Mouse (Mus musculus): ENCODE data around the gene Cd3d. TPM values are rescaled to one million over a fixed set of nuclear protein-coding genes. Genes with fewer than 3 reads are reported as not detected.

Gene Cd3d
- 0.06 TPM in 1 of 2 replicates, not detected in the other for polyA plus RNA-seq (2021; fragmentation: Nextera tagmentation)
- long read RNA-seq, experiment 1, result 0 reads
- long read RNA-seq, experiment 2, result 0 reads

DNA sequence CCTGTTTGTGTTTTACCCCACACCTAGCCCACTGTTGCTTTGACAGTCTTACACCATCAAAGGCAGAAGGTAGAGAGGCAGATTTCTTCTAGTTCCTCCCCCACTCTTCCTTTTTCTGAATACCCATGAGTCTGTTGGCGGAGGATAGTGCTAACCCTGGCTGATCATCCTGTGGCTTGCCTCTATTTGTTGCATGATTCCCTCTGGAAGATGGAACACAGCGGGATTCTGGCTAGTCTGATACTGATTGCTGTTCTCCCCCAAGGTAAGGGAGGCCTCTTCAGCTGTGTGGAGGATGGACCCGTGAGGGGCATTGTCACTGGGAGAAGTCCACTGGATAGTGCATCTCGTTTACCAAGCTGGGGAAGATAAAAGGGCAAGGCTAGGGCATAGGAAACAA lies at the start of gene Cd3d:
Gene Cd3d (plus strand): TSS at position 111 of the 400 bp plus-strand sequence.

GRCm38 (mm10) chr9:44965126-44965832 lies 16.3 kb upstream of the Cd3d start, which contains the start of gene Ube4a:
TSS of gene Ube4a (minus strand) at chr9:44965600.

DNA sequence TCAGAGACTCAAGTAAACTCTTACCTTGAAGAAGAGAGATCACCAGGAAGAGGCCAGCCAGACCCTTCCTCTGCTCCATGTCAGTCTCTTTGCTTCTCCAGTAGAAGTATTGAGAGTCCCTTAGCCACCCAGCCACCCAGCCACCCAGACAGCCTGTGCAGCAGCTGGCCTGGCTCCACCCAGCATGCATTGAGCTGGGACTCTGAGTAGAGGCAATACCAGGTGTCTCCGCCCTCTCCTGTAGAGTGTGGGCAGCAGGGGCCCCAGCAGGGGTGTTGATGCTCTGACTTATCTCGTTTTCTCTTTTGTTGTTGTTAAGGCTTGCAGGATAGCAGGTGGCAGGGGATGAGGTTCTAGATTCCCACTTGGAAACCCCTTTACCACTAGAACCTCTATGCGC lies 1.3 kb upstream of the Cd3d start, which contains the start of gene Cd3g:
Gene Cd3g (minus strand): TSS at position 190 of the 400 bp plus-strand sequence.

DNA sequence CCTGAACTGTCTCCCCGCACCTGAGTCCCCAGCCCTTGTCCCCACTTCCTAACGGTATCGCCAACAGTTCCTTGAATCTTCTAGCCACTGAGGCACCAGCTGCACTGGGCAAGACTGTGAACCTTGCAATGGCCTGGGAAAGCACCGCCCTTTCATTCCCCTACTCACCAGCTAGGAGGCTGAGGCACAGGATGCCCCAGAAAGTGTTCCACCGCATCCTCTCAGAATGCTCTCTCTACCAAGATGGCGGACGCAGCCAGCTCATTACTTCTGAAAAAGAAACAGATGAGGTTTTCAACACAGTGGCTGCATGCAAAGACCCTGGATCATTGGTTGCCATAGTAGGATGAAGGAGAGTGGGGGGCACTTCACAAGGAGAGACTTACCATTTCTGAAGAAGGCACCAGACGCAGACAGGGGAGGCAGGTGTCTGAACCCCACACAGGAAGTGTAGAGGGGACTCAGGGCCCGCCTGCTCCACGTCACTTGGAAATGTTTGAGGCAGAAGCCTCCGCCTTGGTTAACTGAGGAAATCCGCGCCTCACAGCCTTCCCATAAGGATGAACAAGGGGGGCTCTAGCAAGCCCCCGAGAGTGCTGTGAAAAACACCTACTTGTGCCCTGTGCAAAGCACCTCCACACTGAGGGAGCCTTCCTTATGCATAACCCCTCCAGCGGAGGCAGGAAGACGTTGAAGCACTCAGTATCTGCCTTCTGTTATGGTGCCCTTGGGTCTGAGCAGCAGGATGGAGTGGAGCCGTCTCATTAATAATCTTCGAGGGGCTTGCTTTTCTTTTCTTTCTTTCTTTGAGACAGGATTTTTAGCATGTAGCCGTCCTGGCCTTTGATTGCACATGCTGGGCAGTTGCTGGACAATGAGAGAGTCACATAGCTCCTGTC lies 27.8 kb downstream of the Cd3d start, which contains the start of gene Cd3e:
Gene Cd3e (minus strand): TSS at position 448 of the 899 bp plus-strand sequence.

Other genes with a start within 250 kb of the Cd3d start
- 9.7 and 13.5 TPM in 2 replicates for gene Phldb1, start 246.6 kb upstream of the Cd3d start, polyA plus RNA-seq (2021; fragmentation: Nextera tagmentation)
- gene Arcn1, start 213.9 kb upstream of the Cd3d start, polyA plus RNA-seq (2021; fragmentation: Nextera tagmentation), result 34.9 and 42.3 TPM in 2 replicates
- 60.3 and 65.9 TPM in 2 replicates for gene Ift46, start 213.9 kb upstream of the Cd3d start, polyA plus RNA-seq (2021; fragmentation: Nextera tagmentation)
- gene Tmem25, start 182.5 kb upstream of the Cd3d start, polyA plus RNA-seq (2021; fragmentation: Nextera tagmentation), result 58.9 and 64.0 TPM in 2 replicates
- gene Ttc36, start 178.7 kb upstream of the Cd3d start, polyA plus RNA-seq (2021; fragmentation: Nextera tagmentation), result not detected in 2 replicates
- 5.1 and 6.0 TPM in 2 replicates for gene Kmt2a, start 100.5 kb upstream of the Cd3d start, polyA plus RNA-seq (2021; fragmentation: Nextera tagmentation)
- 1,488 and 1,660 TPM in 2 replicates for gene Atp5l, start 61.0 kb upstream of the Cd3d start, polyA plus RNA-seq (2021; fragmentation: Nextera tagmentation)
- gene Ube4a, start 16.2 kb upstream of the Cd3d start, polyA plus RNA-seq (2021; fragmentation: Nextera tagmentation), result 25.5 and 41.4 TPM in 2 replicates
- gene Cd3g, start 1.4 kb upstream of the Cd3d start, polyA plus RNA-seq (2021; fragmentation: Nextera tagmentation), result not detected in 2 replicates
- 0.06 TPM in 1 of 2 replicates, not detected in the other for gene Cd3e, start 27.8 kb downstream of the Cd3d start, polyA plus RNA-seq (2021; fragmentation: Nextera tagmentation)
- gene Mpzl2, start 58.0 kb downstream of the Cd3d start, polyA plus RNA-seq (2021; fragmentation: Nextera tagmentation), result 0.72 and 1.3 TPM in 2 replicates
- gene Mpzl3, start 73.4 kb downstream of the Cd3d start, polyA plus RNA-seq (2021; fragmentation: Nextera tagmentation), result 1.1 and 1.4 TPM in 2 replicates
- gene Jaml, start 97.4 kb downstream of the Cd3d start, polyA plus RNA-seq (2021; fragmentation: Nextera tagmentation), result 0.54 and 1.0 TPM in 2 replicates
- gene Scn2b, start 136.0 kb downstream of the Cd3d start, polyA plus RNA-seq (2021; fragmentation: Nextera tagmentation), result 258 and 466 TPM in 2 replicates
- 24.4 and 33.1 TPM in 2 replicates for gene Scn4b, start 156.6 kb downstream of the Cd3d start, polyA plus RNA-seq (2021; fragmentation: Nextera tagmentation)
- 1.3 and 1.4 TPM in 2 replicates for gene BC049352, start 200.2 kb downstream of the Cd3d start, polyA plus RNA-seq (2021; fragmentation: Nextera tagmentation)
- gene Tmprss4, start 222.3 kb downstream of the Cd3d start, polyA plus RNA-seq (2021; fragmentation: Nextera tagmentation), result 0.10 TPM in 1 of 2 replicates, not detected in the other